Mouse (Mus musculus) embryonic facial prominence, embryonic 13.5 days (tissue): ENCODE results near the gene Uqcr10. TPM values are rescaled to one million over a fixed set of nuclear protein-coding genes. Genes with fewer than 3 reads are reported as not detected.

ENCODE experiments used
- ATAC-seq: fragments of 200-750 bp; cut with Nextera tagmentation; 2 replicates; pipeline ENCODE4 v1.8.0; 2017; ENCODE audit warnings: low read depth; ENCODE audit not compliant: insufficient number of reproducible peaks, insufficient read depth, low FRiP score, low TSS enrichment
- H3K27ac ChIP-seq: fragments of 300-500 bp; sonication (generic); 2 replicates; pipeline ENCODE4 v1.5.1; 2015; ENCODE audit warnings: moderate library complexity, mild to moderate bottlenecking, inconsistent platforms
- H3K27me3 ChIP-seq: fragments of 300-500 bp; sonication (generic); 2 replicates; pipeline ENCODE4 v1.6.1; 2015; ENCODE audit warnings: mild to moderate bottlenecking, inconsistent platforms
- H3K36me3 ChIP-seq: fragments of 300-500 bp; sonication (generic); 2 replicates; pipeline ENCODE4 v1.6.1; 2015; ENCODE audit warnings: mild to moderate bottlenecking, inconsistent platforms
- H3K4me1 ChIP-seq: fragments of 300-500 bp; sonication (generic); 2 replicates; pipeline ENCODE4 v1.6.1; 2015; ENCODE audit warnings: inconsistent platforms
- H3K4me2 ChIP-seq: fragments of 300-500 bp; sonication (generic); 2 replicates; pipeline ENCODE4 v1.6.1; 2015; ENCODE audit warnings: moderate library complexity, mild to moderate bottlenecking, inconsistent platforms
- H3K4me3 ChIP-seq: fragments of 300-500 bp; sonication (generic); 2 replicates; pipeline ENCODE4 v1.5.1; 2015; ENCODE audit warnings: mild to moderate bottlenecking, inconsistent platforms
- H3K9ac ChIP-seq: fragments of 300-500 bp; sonication (generic); 2 replicates; pipeline ENCODE4 v1.6.1; 2015; ENCODE audit warnings: mild to moderate bottlenecking, inconsistent platforms
- H3K9me3 ChIP-seq: fragments of 300-500 bp; sonication (generic); 2 replicates; pipeline ENCODE4 v1.6.1; 2016; ENCODE audit warnings: inconsistent platforms
- WGBS: fragments of 180-500 bp; shearing (Covaris S2); methylation state at CpG from one replicate; pipeline ENCODE4 v1.1.7; 2015; ENCODE audit warnings: mixed read lengths; 5-methylcytosine and 5-hydroxymethylcytosine counted together
- polyA plus RNA-seq: library from polyadenylated mRNA; unstranded; fragments of >200 nt; fragmentation: Nextera tagmentation; extraction: Ambion mirVana; gene quantifications from 2 replicates; pipeline ENCODE4 v1.2.1, GENCODE M21; 2015

Uqcr10 gene
- polyA plus RNA-seq, 1 experiment from 2014 or later, result 769 TPM

- Histone ChIP-seq H3K4me2 (no peak overlapping the region), H3K4me3 (no peak overlapping the region), H3K27me3 (no peaks in the 10 kb centered on the region), H3K4me1 (peaks cover 18% of the 10 kb centered on the region), H3K9me3 (no peaks in the 10 kb centered on the region), H3K9ac (no peak overlapping the region), H3K36me3 (peaks cover 68% of the 10 kb centered on the region), H3K27ac (no peak overlapping the region)
- ATAC-seq, result no peak
- 90% methylated on average over 1 of the region's 1 CpGs for WGBS
Measured at GRCm38 (mm10) chr11:4674593-4674992, 29.5 kb downstream of the Uqcr10 start.

- H3K9ac ChIP-seq, result no peak overlapping the region
- H3K27ac ChIP-seq, result no peak overlapping the region
- H3K27me3 ChIP-seq, result no peaks in the 10 kb centered on the region
- no peak for ATAC-seq
- H3K36me3 ChIP-seq, result peaks cover 75% of the 10 kb centered on the region
- H3K4me3 ChIP-seq, result no peak overlapping the region
- no peak overlapping the region for H3K4me2 ChIP-seq
- WGBS, result 88% methylated on average over 4 of the region's 4 CpGs
- H3K4me1 ChIP-seq, result no peaks in the 10 kb centered on the region
- H3K9me3 ChIP-seq, result no peaks in the 10 kb centered on the region; the same call in 1 of the 2 replicates
Measured at GRCm38 (mm10) chr11:4671736-4672135, 32.4 kb downstream of the Uqcr10 start.

- Histone ChIP-seq H3K9me3 (no peaks in the 10 kb centered on the region; the same call in 1 of the 2 replicates), H3K4me3 (no peak overlapping the region), H3K4me2 (no peak overlapping the region), H3K9ac (no peak overlapping the region), H3K4me1 (no peaks in the 10 kb centered on the region), H3K27me3 (no peaks in the 10 kb centered on the region), H3K36me3 (peaks cover 56% of the 10 kb centered on the region), H3K27ac (no peak overlapping the region)
- 89% methylated on average over 11 of the region's 11 CpGs for WGBS
- no peak for ATAC-seq
Measured at GRCm38 (mm10) chr11:4662496-4662878, 41.7 kb downstream of the Uqcr10 start.

- H3K36me3 ChIP-seq, result peaks cover 50% of the 10 kb centered on the region
- 79% methylated on average over 10 of the region's 10 CpGs for WGBS
- no peaks in the 10 kb centered on the region for H3K9me3 ChIP-seq
Measured at GRCm38 (mm10) chr11:4661871-4662495, 42.2 kb downstream of the Uqcr10 start.

GRCm38 (mm10) chr11:4661324-4661723, 42.8 kb downstream of the Uqcr10 start:
- Histone ChIP-seq H3K27ac (no peak overlapping the region), H3K27me3 (no peaks in the 10 kb centered on the region), H3K4me2 (no peak overlapping the region), H3K4me1 (no peaks in the 10 kb centered on the region), H3K36me3 (peaks cover 52% of the 10 kb centered on the region), H3K9me3 (no peaks in the 10 kb centered on the region), H3K9ac (no peak overlapping the region), H3K4me3 (no peak overlapping the region)
- 74% methylated on average over 4 of the region's 4 CpGs for WGBS
- ATAC-seq, result no peak

More at GRCm38 (mm10) chr11:4661871-4662495, 42.2 kb downstream of the Uqcr10 start:
- Histone ChIP-seq H3K4me1 (no peaks in the 10 kb centered on the region), H3K4me3 (no peak overlapping the region), H3K27ac (no peak overlapping the region), H3K4me2 (no peak overlapping the region), H3K27me3 (no peaks in the 10 kb centered on the region), H3K9ac (no peak overlapping the region)
- ATAC-seq, result no peak

GRCm38 (mm10) chr11:4660309-4661025, 43.7 kb downstream of the Uqcr10 start:
- Histone ChIP-seq H3K4me2 (no peak overlapping the region), H3K4me3 (no peak overlapping the region), H3K27ac (no peak overlapping the region), H3K4me1 (no peaks in the 10 kb centered on the region), H3K36me3 (peaks cover 61% of the 10 kb centered on the region), H3K27me3 (no peaks in the 10 kb centered on the region), H3K9ac (no peak overlapping the region), H3K9me3 (no peaks in the 10 kb centered on the region)
- WGBS, result 83% methylated on average over 7 of the region's 7 CpGs
- no peak for ATAC-seq

GRCm38 (mm10) chr11:4659818-4660217, 44.3 kb downstream of the Uqcr10 start:
- Histone ChIP-seq H3K9ac (no peak overlapping the region), H3K36me3 (peaks cover 66% of the 10 kb centered on the region), H3K9me3 (no peaks in the 10 kb centered on the region), H3K4me2 (no peak overlapping the region), H3K4me3 (no peak overlapping the region), H3K27me3 (no peaks in the 10 kb centered on the region), H3K27ac (no peak overlapping the region), H3K4me1 (no peaks in the 10 kb centered on the region)
- WGBS, result 90% methylated on average over 1 of the region's 1 CpGs
- ATAC-seq, result no peak

Other genes with a start within 250 kb of the Uqcr10 start
- 26.7 and 30.6 TPM in 2 replicates for gene Mtmr3, start 109.5 kb downstream of the Uqcr10 start, polyA plus RNA-seq
- gene Gm11032, start 84.3 kb downstream of the Uqcr10 start, polyA plus RNA-seq, result not detected in 2 replicates
- gene Ascc2, start 66.6 kb downstream of the Uqcr10 start, polyA plus RNA-seq, result 33.8 and 35.5 TPM in 2 replicates
- 57.6 and 69.4 TPM in 2 replicates for gene Zmat5, start 336 bp upstream of the Uqcr10 start, polyA plus RNA-seq
- gene Cabp7, start 42.4 kb upstream of the Uqcr10 start, polyA plus RNA-seq, result 0.17 and 0.34 TPM in 2 replicates
- gene Nf2, start 145.2 kb upstream of the Uqcr10 start, polyA plus RNA-seq, result 55.7 and 61.4 TPM in 2 replicates
- gene Nipsnap1, start 169.6 kb upstream of the Uqcr10 start, polyA plus RNA-seq, result 61.6 and 65.8 TPM in 2 replicates
- gene Thoc5, start 191.0 kb upstream of the Uqcr10 start, polyA plus RNA-seq, result 37.6 and 39.7 TPM in 2 replicates
- 0.14 and 0.23 TPM in 2 replicates for gene Nefh, start 243.7 kb upstream of the Uqcr10 start, polyA plus RNA-seq